Mouse (Mus musculus): ENCODE measurements around the gene D330020A13Rik. TPM values are rescaled to one million over a fixed set of nuclear protein-coding genes. Genes with fewer than 3 reads are reported as not detected.
"Not testable (repeated sequence)": the region's sequence is repeated elsewhere in the genome, so short reads cannot be mapped to it uniquely, and the experiment has no call there.

The D330020A13Rik gene
- polyA plus RNA-seq, 1 experiment from 2014 or later = 0.72 TPM

DNA sequence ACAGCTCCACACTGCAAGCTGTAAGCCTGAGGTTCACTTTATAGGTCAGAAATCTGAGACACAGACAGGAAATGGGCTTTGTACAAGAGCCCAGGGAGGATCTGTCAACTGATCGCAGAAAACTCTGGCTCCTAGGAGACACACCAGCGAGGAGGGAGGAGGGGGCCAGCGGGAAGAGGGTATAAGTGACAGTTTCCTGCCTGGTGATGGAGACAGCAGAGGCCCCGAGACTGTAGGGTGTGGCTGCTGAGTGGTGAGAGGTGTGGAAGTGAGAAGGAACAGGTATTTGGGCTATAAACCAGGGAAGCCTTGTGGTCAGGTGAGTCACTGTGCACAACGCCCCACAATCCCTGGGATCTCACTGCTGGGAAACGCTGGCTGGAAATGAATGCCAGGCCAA lies 30.0 kb upstream of the D330020A13Rik start:
- Histone ChIP-seq H3K27ac (no peak overlapping the region), H3K4me2 (replicated peaks) (no peak overlapping the region), H3K9me3 (no peaks in the 10 kb centered on the region), H3K4me3 (no peak overlapping the region), H3K27me3 (no peaks in the 10 kb centered on the region), H3K9ac (no peak overlapping the region), H3K36me3 (no peaks in the 10 kb centered on the region), H3K4me1 (no peaks in the 10 kb centered on the region)
- WGBS = 28% methylated on average over 6 of the region's 6 CpGs
- ATAC-seq (ENCODE audit: insufficient number of reproducible peaks, insufficient read depth, low FRiP score, low TSS enrichment) = no peak

DNA sequence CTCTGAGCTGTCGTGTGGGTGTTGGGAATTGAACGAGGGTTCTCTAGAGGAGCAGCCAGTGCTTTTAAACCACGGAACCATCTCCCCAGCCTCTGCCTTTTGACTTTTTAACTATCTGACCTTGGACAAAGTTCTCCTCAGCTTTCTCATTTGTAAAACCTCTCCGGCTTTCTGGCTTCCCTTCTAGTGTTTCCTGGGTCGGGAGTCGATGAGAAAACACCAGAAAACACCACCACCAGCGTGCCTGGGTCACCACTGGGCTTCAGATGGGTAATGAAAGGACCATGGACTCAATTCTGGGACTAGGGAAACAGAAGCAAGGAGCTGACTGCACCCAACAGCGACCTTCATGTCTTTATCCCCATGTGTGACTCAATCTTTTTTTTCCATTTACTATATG lies 20.0 kb upstream of the D330020A13Rik start:
- no peak overlapping the region for H3K27ac ChIP-seq
- 70% methylated on average over 8 of the region's 8 CpGs for WGBS
- peaks cover 5% of the 10 kb centered on the region; the same call in 1 of the 2 replicates for H3K4me1 ChIP-seq
- no peaks in the 10 kb centered on the region for H3K9me3 ChIP-seq
- H3K9ac ChIP-seq = no peak overlapping the region
- H3K36me3 ChIP-seq = no peaks in the 10 kb centered on the region
- H3K4me2 ChIP-seq (replicated peaks) = no peak overlapping the region
- H3K4me3 ChIP-seq = no peak overlapping the region
- ATAC-seq (ENCODE audit: insufficient number of reproducible peaks, insufficient read depth, low FRiP score, low TSS enrichment) = no peak
- no peaks in the 10 kb centered on the region for H3K27me3 ChIP-seq

DNA sequence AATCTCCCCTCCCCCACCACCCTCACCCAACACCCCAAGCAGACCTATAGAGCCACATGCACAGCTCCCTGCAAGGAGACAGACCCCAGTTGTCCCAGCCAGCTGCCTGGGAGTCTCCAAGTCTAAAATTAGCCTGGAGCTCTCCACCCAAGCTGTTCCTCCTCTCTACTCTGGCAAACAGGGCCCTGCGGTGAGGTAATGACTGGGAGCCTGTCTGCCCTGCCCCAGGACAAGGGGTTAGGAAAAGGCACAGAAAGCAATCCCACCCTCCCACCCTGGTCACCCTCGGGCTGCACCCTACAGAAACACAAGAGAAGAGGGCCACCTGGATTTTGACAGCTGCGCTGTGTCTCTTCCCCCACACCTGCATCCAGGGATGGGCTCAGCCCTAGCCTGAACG lies 19.3 kb upstream of the D330020A13Rik start:
- H3K27ac ChIP-seq = no peak overlapping the region
- ATAC-seq (ENCODE audit: insufficient number of reproducible peaks, insufficient read depth, low FRiP score, low TSS enrichment) = no peak

DNA sequence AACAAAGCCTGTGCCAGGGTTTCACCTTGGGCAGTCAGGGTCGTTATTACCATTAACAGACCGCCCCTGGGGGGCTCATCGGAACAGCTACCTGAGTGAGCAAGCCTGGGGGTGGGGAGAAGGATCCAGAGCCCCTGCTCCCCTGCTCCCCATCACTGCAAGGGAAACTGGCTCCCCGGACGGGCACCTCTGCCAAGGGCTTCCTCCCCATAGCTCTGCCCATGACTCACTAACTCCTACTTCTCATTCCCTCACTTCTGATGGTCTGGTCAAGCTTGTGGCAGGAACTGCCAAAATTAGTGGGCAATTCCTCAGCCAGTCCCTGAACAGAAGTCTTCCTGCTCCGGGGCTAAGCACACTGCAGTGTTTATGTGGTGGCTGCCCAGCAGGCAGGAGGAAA lies 18.9 kb upstream of the D330020A13Rik start:
- H3K36me3 ChIP-seq = no peaks in the 10 kb centered on the region
- no peak overlapping the region for H3K27ac ChIP-seq
- H3K4me3 ChIP-seq = no peak overlapping the region
- H3K9me3 ChIP-seq = no peaks in the 10 kb centered on the region
- peaks cover 5% of the 10 kb centered on the region; the same call in 1 of the 2 replicates for H3K4me1 ChIP-seq
- no peak overlapping the region for H3K4me2 ChIP-seq (replicated peaks)
- 54% methylated on average over 6 of the region's 6 CpGs for WGBS
- ATAC-seq (ENCODE audit: insufficient number of reproducible peaks, insufficient read depth, low FRiP score, low TSS enrichment) = no peak
- H3K27me3 ChIP-seq = no peaks in the 10 kb centered on the region
- no peak overlapping the region for H3K9ac ChIP-seq

More for the DNA sequence above, 19.3 kb upstream of the D330020A13Rik start:
- Histone ChIP-seq H3K4me2 (replicated peaks) (no peak overlapping the region), H3K4me3 (no peak overlapping the region), H3K4me1 (peaks cover 5% of the 10 kb centered on the region; the same call in 1 of the 2 replicates), H3K27me3 (no peaks in the 10 kb centered on the region), H3K36me3 (no peaks in the 10 kb centered on the region), H3K9me3 (no peaks in the 10 kb centered on the region), H3K9ac (no peak overlapping the region)
- 48% methylated on average over 4 of the region's 4 CpGs for WGBS

DNA sequence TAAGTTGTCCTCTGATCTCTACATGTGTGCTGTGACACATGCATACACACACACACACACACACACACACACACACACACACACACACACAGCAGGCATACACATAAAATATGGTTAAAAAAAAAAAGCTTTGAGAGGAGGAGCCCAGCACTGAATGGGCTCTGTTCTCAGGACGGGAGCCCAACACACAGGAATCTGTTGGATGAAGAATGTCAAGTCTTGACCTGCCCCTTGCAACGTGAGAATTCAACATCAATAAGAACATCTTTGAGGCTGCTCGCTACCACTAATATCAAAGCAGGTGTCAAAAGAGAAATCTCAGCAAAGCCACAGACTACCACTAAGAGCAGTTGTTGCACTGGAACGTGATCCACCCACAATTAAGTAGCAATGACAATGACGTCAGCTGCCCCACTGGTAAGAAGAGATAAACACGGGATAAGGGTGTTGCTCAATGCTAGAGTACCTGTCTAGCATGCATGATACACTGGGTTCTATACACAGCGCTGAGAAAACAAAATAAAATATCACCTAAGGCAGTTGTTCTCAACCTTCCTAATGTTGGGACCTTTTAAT lies 17.2 kb upstream of the D330020A13Rik start:
- Histone ChIP-seq H3K36me3 (no peaks in the 10 kb centered on the region), H3K4me2 (replicated peaks) (no peak overlapping the region), H3K4me3 (no peak overlapping the region), H3K27ac (no peak overlapping the region), H3K9me3 (no peaks in the 10 kb centered on the region), H3K27me3 (no peaks in the 10 kb centered on the region), H3K9ac (no peak overlapping the region), H3K4me1 (peaks cover 5% of the 10 kb centered on the region; the same call in 1 of the 2 replicates)
- 72% methylated on average over 7 of the region's 7 CpGs for WGBS
- ATAC-seq (ENCODE audit: insufficient number of reproducible peaks, insufficient read depth, low FRiP score, low TSS enrichment) = no peak

DNA sequence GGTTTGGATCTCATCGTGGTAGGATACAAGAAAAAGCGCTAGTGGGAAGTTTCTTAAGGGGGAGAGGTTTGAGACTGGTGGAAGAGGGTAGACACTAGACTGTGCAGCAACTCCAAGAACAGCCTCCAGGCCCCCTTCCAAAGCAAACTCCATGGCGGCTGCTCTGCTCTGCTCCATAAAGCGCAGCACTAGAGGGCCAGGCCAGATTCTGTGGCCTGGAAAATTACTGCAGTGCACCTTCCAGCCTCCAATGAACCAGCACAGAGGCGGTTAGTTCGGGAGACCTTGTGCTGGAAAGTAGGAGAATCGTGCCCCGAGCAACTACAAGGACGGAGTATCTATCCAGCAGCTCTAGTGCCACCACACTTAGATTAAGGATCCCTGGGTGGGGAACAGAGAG lies 6.9 kb upstream of the D330020A13Rik start:
- Histone ChIP-seq H3K27ac (no peak overlapping the region), H3K36me3 (no peaks in the 10 kb centered on the region), H3K9me3 (no peaks in the 10 kb centered on the region), H3K27me3 (peaks cover 5% of the 10 kb centered on the region; the same call in 1 of the 2 replicates), H3K4me3 (no peak overlapping the region), H3K4me1 (no peaks in the 10 kb centered on the region), H3K4me2 (replicated peaks) (no peak overlapping the region), H3K9ac (no peak overlapping the region)
- no peak for ATAC-seq (ENCODE audit: insufficient number of reproducible peaks, insufficient read depth, low FRiP score, low TSS enrichment)
- WGBS = 84% methylated on average over 9 of the region's 9 CpGs

DNA sequence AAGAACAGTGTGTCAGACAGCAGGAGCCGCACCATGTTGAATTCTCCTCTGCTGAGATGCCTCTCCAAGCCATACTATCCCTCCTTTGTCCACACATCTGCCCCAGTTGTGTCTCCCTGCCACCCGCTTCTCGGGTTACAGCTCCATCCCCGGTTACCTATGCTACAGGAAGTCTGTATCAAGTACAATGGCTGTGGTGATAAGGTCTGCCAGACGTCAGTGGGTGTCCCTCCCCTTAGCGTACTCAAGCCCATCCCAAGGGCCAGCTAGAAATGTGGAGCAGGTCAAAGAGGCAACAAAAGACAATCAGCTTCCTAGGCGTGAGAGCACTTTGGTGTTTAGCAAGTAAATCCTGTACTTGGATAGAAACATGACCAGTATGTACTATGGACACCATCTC lies 5.6 kb upstream of the D330020A13Rik start:
- H3K4me1 ChIP-seq = no peaks in the 10 kb centered on the region
- no peak overlapping the region for H3K4me3 ChIP-seq
- H3K27ac ChIP-seq = no peak overlapping the region
- H3K27me3 ChIP-seq = peaks cover 15% of the 10 kb centered on the region
- no peaks in the 10 kb centered on the region for H3K36me3 ChIP-seq
- no peaks in the 10 kb centered on the region for H3K9me3 ChIP-seq
- H3K4me2 ChIP-seq (replicated peaks) = no peak overlapping the region
- H3K9ac ChIP-seq = no peak overlapping the region
- no peak for ATAC-seq (ENCODE audit: insufficient number of reproducible peaks, insufficient read depth, low FRiP score, low TSS enrichment)
- WGBS = 32% methylated on average over 7 of the region's 7 CpGs

DNA sequence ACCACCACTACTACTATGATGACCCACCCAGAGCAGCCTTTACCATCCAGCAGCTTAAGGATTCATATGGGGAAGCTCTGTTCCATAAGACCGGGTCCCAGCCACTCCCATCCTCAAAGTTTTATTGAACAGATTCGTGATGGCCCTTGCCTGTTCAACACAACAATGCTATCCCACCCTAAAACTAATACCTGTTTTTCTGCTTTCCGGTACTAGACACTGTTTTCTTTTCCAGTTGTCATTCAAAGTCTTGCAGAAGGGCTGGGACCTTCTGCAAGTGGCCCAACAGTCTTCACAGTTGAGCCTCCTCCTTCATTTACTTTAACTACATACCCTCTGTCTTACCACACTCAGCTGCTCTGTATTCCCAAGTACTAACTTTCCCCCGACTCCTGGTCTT lies 4.7 kb upstream of the D330020A13Rik start:
- 84% methylated on average over 4 of the region's 4 CpGs for WGBS
- H3K9ac ChIP-seq = no peak overlapping the region

DNA sequence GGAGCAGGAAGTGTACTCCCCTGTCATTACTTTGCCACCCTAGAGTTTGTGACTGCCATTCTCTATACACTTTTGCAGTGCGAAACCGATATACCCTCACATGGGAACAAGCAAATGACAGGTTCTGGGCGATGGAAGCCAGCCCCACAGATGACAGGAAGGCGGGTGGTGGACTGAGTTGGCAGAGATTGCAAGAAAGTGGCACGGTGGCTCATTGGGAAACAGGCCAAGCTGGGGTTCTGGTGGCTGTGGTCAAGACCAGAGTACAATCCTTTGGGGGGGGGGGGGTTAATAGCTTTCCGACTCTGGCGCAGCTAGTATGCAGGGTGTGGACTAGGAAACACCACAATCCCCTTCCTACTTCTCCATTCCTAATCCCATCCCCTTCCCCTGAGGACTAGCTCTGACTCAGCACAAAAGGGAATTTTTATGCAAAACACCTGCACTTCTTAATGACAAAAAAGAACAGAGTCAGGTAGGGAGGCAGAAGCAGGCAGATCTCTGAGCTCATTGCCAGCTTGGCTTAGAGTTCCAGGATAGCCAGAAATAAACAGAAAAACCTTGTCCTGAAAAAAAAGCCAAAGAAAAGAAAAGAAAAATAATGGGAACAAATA lies 2.7 kb upstream of the D330020A13Rik start:
- Histone ChIP-seq H3K9ac (no peak overlapping the region), H3K27ac (no peak overlapping the region), H3K4me1 (no peaks in the 10 kb centered on the region), H3K4me3 (no peak overlapping the region), H3K36me3 (no peaks in the 10 kb centered on the region), H3K27me3 (peaks cover 25% of the 10 kb centered on the region), H3K9me3 (no peaks in the 10 kb centered on the region), H3K4me2 (replicated peaks) (no peak overlapping the region)
- no peak for ATAC-seq (ENCODE audit: insufficient number of reproducible peaks, insufficient read depth, low FRiP score, low TSS enrichment)
- WGBS = 92% methylated on average over 7 of the region's 7 CpGs

More for the DNA sequence above, 4.7 kb upstream of the D330020A13Rik start:
- H3K36me3 ChIP-seq = no peaks in the 10 kb centered on the region
- no peaks in the 10 kb centered on the region for H3K4me1 ChIP-seq
- H3K27me3 ChIP-seq = peaks cover 20% of the 10 kb centered on the region
- H3K27ac ChIP-seq = no peak overlapping the region
- H3K4me2 ChIP-seq (replicated peaks) = no peak overlapping the region
- no peaks in the 10 kb centered on the region for H3K9me3 ChIP-seq
- ATAC-seq (ENCODE audit: insufficient number of reproducible peaks, insufficient read depth, low FRiP score, low TSS enrichment) = no peak
- no peak overlapping the region for H3K4me3 ChIP-seq

DNA sequence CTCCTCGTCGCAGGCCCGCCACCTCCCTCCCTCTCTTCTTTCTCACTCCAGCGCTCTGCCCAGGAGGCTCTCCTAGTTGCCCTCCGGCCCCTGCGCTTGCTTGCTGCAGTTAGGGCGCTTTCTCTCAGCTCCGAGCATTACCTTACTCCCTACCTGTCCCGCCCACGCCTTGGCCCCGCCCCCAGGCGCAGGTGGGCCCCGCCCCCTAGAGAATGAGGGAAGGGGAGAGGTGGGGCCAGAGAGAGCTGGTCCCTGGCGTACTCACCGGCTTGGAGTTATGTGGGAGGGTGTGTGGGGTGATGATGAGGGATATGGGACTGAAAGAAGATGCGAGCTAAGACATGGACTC lies 595 bp downstream of the D330020A13Rik start:
- Histone ChIP-seq H3K36me3 (no peaks in the 10 kb centered on the region), H3K4me3 (peak overlapping the region; percentile 59), H3K27ac (peak overlapping the region; percentile 32; the same call in 1 of the 2 replicates), H3K9me3 (no peaks in the 10 kb centered on the region), H3K27me3 (peaks cover 25% of the 10 kb centered on the region), H3K9ac (peak overlapping the region; percentile 64), H3K4me2 (replicated peaks) (peak overlapping the region; percentile 96), H3K4me1 (no peaks in the 10 kb centered on the region)
- ATAC-seq (ENCODE audit: insufficient number of reproducible peaks, insufficient read depth, low FRiP score, low TSS enrichment) = peak; percentile 62; the same call in 1 of the 2 replicates
- WGBS = under 1% methylated on average over 16 of the region's 16 CpGs

DNA sequence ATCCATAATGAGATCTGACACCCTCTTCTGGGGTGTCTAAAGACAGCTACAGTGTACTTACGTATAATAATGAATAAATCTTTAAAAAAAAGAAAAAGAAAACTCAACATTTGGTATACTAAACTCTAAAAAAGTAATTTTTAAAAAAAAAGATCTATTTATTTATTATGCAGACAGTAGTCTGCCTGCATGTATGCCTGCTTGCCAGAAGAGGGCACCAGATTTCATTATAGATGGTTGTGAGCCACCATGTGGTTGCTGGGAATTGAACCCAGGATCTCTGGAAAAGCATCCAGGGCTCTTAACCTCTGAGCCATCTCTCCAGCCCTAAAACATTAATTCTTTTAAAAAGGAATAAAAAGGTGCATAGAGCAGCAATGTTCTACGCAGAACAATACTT lies 2.4 kb downstream of the D330020A13Rik start:
- H3K36me3 ChIP-seq; ATAC-seq (ENCODE audit: insufficient number of reproducible peaks, insufficient read depth, low FRiP score, low TSS enrichment); H3K9ac ChIP-seq; H3K27ac ChIP-seq; H3K4me3 ChIP-seq; H3K4me1 ChIP-seq; H3K9me3 ChIP-seq; H3K4me2 ChIP-seq (replicated peaks): not testable (repeated sequence)
- H3K27me3 ChIP-seq = peaks cover 22% of the 10 kb centered on the region
- 94% methylated on average over 2 of the region's 2 CpGs for WGBS

DNA sequence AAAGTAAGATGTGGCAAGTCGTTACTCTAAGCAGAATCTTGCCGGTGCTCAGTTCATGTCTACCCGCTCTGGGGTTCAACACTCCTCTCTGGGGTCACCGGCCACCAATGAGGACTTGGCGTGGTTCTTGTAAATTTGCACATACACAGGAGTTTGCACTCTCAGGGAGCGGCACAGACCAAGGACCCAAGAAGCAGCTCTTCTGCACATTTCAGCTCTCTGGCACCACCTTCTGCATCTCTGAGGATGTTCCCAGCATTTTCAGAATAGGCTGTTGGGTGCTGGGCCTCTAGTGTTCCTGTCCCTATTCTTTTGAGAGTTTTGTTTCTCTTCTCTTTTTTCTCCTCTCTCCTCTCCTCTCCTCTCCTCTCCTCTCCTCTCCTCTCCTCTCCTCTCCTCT lies 7.0 kb downstream of the D330020A13Rik start:
- Histone ChIP-seq H3K4me1 (peaks cover 4% of the 10 kb centered on the region; the same call in 1 of the 2 replicates), H3K4me2 (replicated peaks) (no peak overlapping the region), H3K9ac (no peak overlapping the region), H3K9me3 (no peaks in the 10 kb centered on the region), H3K27me3 (no peaks in the 10 kb centered on the region), H3K36me3 (no peaks in the 10 kb centered on the region), H3K27ac (no peak overlapping the region), H3K4me3 (no peak overlapping the region)
- no peak for ATAC-seq (ENCODE audit: insufficient number of reproducible peaks, insufficient read depth, low FRiP score, low TSS enrichment)
- 26% methylated on average over 6 of the region's 6 CpGs for WGBS
